Mouse (Mus musculus): Measurements from ENCODE around the gene Vdr. TPM values are rescaled to one million over a fixed set of nuclear protein-coding genes. Genes with fewer than 3 reads are reported as not detected.
A peak's percentile ranks its signal among the peaks of the same experiment; 100 is the strongest.

Gene Vdr
- polyA plus RNA-seq, 2 experiments, result 0.11 to 0.15 TPM

DNA sequence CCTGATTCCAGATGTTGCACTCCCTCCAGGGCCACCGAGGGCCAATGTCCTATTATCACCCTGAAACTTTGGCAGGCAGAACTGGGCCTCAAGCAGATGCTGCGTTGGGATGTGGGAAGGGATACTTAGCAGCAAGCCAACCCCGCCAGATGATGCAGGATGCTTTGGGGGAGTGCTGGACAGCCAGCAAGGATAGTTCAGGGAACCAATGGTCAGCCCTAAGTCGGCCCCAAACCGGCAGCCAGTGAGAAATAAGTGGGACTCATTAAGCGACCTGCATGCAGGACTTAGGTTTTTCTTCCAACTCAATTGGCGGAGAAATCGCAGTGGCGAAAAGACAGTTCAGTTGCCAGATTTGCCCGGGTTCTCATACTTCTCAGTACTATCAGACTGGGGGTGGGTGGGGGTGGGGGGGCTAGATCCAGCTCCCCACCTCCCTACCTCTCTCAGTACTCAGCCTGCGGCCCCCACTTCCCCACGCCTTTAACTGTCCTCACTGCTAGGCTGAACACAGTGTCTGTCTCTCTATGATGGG is 80.1 kb downstream of the Vdr start:
- Histone ChIP-seq H3K4me2 (ENCODE audit: low read depth) (peak overlapping the region; percentile 67), H3K27me3 (ENCODE audit: control insufficient read depth, insufficient read depth, low read length) (peaks cover 4% of the 10 kb centered on the region), H3K27ac (no peak overlapping the region), H3K36me3 (replicated peaks; ENCODE audit: control insufficient read depth, insufficient read depth, low read depth) (no peaks in the 10 kb centered on the region), H3K9me3 (ENCODE audit: control insufficient read depth, low read length) (no peaks in the 10 kb centered on the region), H3K4me3 (ENCODE audit: insufficient read depth in 1 of 2, low read depth in 2 of 2, low read length in 2 of 2) (peak overlapping the region; percentile 64 to 71), H3K4me1 (replicated peaks; ENCODE audit: control insufficient read depth in 2 of 2, insufficient read depth in 2 of 2, low read length in 1 of 2) (peaks cover 11 to 39% of the 10 kb centered on the region in 2 experiments), H3K9ac (replicated peaks) (peak overlapping the region; percentile 44)
- ATAC-seq (ENCODE audit: insufficient read depth), result no peak
- 10% methylated on average over 12 of the region's 12 CpGs for WGBS (ENCODE audit: insufficient replicate concordance)
- DNase-seq (ENCODE audit: low read depth in 3 of 3, low spot score in 3 of 3), result no peak
- TF ChIP-seq CTCF (IDR thresholded peaks at IDR 0.05; ENCODE audit: low read depth) (no peak), EP300 (IDR thresholded peaks at IDR 0.05; ENCODE audit: low read depth) (no peak)

DNA sequence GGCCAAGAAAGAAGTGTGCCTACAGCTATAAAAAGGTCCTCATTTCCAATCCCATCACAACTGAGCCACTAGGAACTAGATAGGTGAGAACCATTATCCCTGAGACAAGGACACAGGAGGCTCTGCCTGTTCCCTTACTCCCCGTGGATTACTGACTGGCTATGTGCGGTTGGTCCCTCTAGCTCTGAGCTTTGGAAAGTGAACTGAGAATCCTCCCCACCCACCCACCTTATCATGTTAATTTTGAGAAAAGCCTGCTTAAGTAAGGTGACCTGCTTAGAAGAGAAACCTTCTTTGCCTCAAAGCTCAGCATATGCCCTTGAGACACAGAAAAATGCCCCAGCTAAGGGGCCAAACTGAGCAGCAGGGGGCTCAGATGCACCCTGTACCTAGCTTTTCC is 81.0 kb downstream of the Vdr start:
- Histone ChIP-seq H3K27me3 (ENCODE audit: control insufficient read depth, insufficient read depth, low read length) (peaks cover 4% of the 10 kb centered on the region), H3K4me2 (ENCODE audit: low read depth) (peak overlapping the region; percentile 67), H3K4me1 (replicated peaks; ENCODE audit: control insufficient read depth in 2 of 2, insufficient read depth in 2 of 2, low read length in 1 of 2) (peaks cover 13 to 42% of the 10 kb centered on the region in 2 experiments), H3K4me3 (ENCODE audit: insufficient read depth in 1 of 2, low read depth in 2 of 2, low read length in 2 of 2) (no peak overlapping the region), H3K9ac (replicated peaks) (no peak overlapping the region), H3K36me3 (replicated peaks; ENCODE audit: control insufficient read depth, insufficient read depth, low read depth) (no peaks in the 10 kb centered on the region), H3K9me3 (ENCODE audit: control insufficient read depth, low read length) (no peaks in the 10 kb centered on the region), H3K27ac (no peak overlapping the region)
- DNase-seq (ENCODE audit: low read depth in 3 of 3, low spot score in 3 of 3) (no peak), ATAC-seq (ENCODE audit: insufficient read depth) (no peak)
- TF ChIP-seq CTCF (IDR thresholded peaks at IDR 0.05; ENCODE audit: low read depth), result no peak
- TF ChIP-seq EP300 (IDR thresholded peaks at IDR 0.05; ENCODE audit: low read depth), result no peak
- WGBS (ENCODE audit: insufficient replicate concordance), result 17% methylated on average over 2 of the region's 2 CpGs

DNA sequence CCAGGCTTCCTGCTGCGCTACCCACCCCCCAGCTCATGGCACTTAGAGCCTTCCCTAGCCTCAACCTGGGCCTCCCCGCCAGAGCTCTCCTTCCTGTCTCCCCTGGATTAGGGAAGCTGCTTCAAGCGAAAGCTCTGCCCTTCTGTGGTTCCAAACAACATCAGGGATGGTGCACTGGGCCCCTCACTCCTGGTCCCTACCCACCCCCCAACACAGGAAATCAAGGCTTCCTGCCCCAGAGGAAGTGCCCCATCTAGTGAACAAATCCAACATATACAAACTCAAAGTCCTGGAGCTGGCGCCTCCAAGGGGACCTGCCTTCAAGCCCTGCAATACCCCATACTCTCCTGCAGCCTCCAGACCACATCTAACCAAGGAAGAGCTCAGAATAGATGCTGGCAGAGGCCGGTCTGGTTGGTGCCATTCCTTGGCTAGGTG is 81.5 kb downstream of the Vdr start:
- no peak overlapping the region for H3K27ac ChIP-seq
- WGBS (ENCODE audit: insufficient replicate concordance), result 29% methylated on average over 5 of the region's 5 CpGs
- no peak overlapping the region for H3K4me3 ChIP-seq (ENCODE audit: insufficient read depth in 1 of 2, low read depth in 2 of 2, low read length in 2 of 2)
- H3K9ac ChIP-seq (replicated peaks), result no peak overlapping the region
- no peaks in the 10 kb centered on the region for H3K9me3 ChIP-seq (ENCODE audit: control insufficient read depth, low read length)
- no peak for DNase-seq (ENCODE audit: low read depth in 3 of 3, low spot score in 3 of 3)
- H3K27me3 ChIP-seq (ENCODE audit: control insufficient read depth, insufficient read depth, low read length), result peaks cover 4% of the 10 kb centered on the region
- H3K4me2 ChIP-seq (ENCODE audit: low read depth), result peak overlapping the region; percentile 67
- no peak for ATAC-seq (ENCODE audit: insufficient read depth)
- no peak for TF ChIP-seq EP300 (IDR thresholded peaks at IDR 0.05; ENCODE audit: low read depth)
- peak; percentile 26; the same call in 1 of the 2 replicates for TF ChIP-seq CTCF (IDR thresholded peaks at IDR 0.05; ENCODE audit: low read depth)
- H3K4me1 ChIP-seq (replicated peaks; ENCODE audit: control insufficient read depth in 2 of 2, insufficient read depth in 2 of 2, low read length in 1 of 2), result peaks cover 13 to 47% of the 10 kb centered on the region in 2 experiments
- no peaks in the 10 kb centered on the region for H3K36me3 ChIP-seq (replicated peaks; ENCODE audit: control insufficient read depth, insufficient read depth, low read depth)

DNA sequence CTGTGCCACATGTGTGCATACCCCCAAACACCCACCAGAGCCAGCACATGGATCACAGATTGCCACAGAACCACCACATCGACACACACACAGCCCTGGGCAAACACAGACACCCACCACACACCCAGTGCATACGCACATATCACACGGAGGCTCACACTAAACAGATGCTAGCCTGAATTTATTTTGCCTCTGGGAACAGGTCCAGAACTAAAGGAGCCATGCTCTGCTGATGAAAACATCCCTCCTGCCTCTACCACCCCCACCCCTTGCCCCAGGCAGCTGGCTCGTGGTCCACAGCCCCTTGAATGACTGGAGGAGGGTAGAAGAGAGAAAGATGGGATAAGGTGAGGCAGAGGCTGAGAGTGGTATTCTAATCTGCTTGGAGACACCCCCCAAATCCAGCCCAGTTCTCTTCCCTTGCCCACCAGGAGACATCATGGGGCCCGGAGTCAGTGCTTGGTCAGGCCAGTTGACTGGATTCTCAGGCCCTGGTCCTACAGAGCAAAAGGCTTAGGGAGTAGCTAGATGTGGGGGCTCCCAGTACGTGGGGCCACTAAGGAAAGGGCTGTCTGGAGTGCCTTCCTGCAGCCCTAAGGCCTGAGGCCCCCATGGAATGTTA is 82.1 kb downstream of the Vdr start:
- H3K27me3 ChIP-seq (ENCODE audit: control insufficient read depth, insufficient read depth, low read length), result peaks cover 4% of the 10 kb centered on the region
- H3K9ac ChIP-seq (replicated peaks), result no peak overlapping the region
- no peaks in the 10 kb centered on the region for H3K9me3 ChIP-seq (ENCODE audit: control insufficient read depth, low read length)
- DNase-seq (ENCODE audit: low read depth in 3 of 3, low spot score in 3 of 3), result no peak
- TF ChIP-seq EP300 (IDR thresholded peaks at IDR 0.05; ENCODE audit: low read depth) (no peak), CTCF (IDR thresholded peaks at IDR 0.05; ENCODE audit: low read depth) (no peak)
- H3K4me1 ChIP-seq (replicated peaks; ENCODE audit: control insufficient read depth in 2 of 2, insufficient read depth in 2 of 2, low read length in 1 of 2), result peaks cover 13 to 52% of the 10 kb centered on the region in 2 experiments
- H3K4me3 ChIP-seq (ENCODE audit: insufficient read depth in 1 of 2, low read depth in 2 of 2, low read length in 2 of 2), result no peak overlapping the region
- no peak for ATAC-seq (ENCODE audit: insufficient read depth)
- H3K4me2 ChIP-seq (ENCODE audit: low read depth), result peak overlapping the region; percentile 25
- WGBS (ENCODE audit: insufficient replicate concordance), result 34% methylated on average over 6 of the region's 6 CpGs
- no peak overlapping the region for H3K27ac ChIP-seq
- no peaks in the 10 kb centered on the region for H3K36me3 ChIP-seq (replicated peaks; ENCODE audit: control insufficient read depth, insufficient read depth, low read depth)

DNA sequence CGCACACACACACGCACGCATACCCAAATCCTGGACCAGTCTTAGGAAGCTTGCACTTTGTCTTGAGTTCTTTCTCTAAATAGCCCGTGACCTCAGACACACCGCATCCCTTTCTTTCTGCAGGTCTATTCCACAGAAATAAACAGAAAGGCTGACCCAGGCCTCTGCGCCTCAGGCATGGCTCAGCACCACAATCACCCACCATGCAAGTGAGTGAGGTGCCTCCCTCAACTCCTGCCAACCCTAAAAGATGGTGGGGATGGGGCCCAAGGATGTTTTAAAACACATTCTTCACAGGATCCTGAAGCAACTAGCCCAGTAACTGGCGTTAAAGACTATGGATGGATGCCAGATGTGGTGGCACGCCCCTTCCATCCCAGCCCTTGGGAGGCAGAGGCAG is 83.0 kb downstream of the Vdr start:
- Histone ChIP-seq H3K36me3 (replicated peaks; ENCODE audit: control insufficient read depth, insufficient read depth, low read depth) (no peaks in the 10 kb centered on the region), H3K27ac (no peak overlapping the region), H3K4me1 (replicated peaks; ENCODE audit: control insufficient read depth in 2 of 2, insufficient read depth in 2 of 2, low read length in 1 of 2) (peaks cover 13 to 52% of the 10 kb centered on the region in 2 experiments), H3K27me3 (ENCODE audit: control insufficient read depth, insufficient read depth, low read length) (peaks cover 2% of the 10 kb centered on the region), H3K4me3 (ENCODE audit: insufficient read depth in 1 of 2, low read depth in 2 of 2, low read length in 2 of 2) (no peak overlapping the region), H3K4me2 (ENCODE audit: low read depth) (no peak overlapping the region), H3K9me3 (ENCODE audit: control insufficient read depth, low read length) (no peaks in the 10 kb centered on the region), H3K9ac (replicated peaks) (no peak overlapping the region)
- DNase-seq (ENCODE audit: low read depth in 3 of 3, low spot score in 3 of 3) (no peak), ATAC-seq (ENCODE audit: insufficient read depth) (no peak)
- 81% methylated on average over 8 of the region's 8 CpGs for WGBS (ENCODE audit: insufficient replicate concordance)
- TF ChIP-seq EP300 (IDR thresholded peaks at IDR 0.05; ENCODE audit: low read depth), result no peak
- no peak for TF ChIP-seq CTCF (IDR thresholded peaks at IDR 0.05; ENCODE audit: low read depth)

Data from liver, embryonic 14.5 days (tissue).